Mouse (Mus musculus) heart, adult 10 weeks (tissue): Measurements from ENCODE around the gene Samd1. TPM values are rescaled to one million over a fixed set of nuclear protein-coding genes. Genes with fewer than 3 reads are reported as not detected.

Source experiments
- polyA plus RNA-seq: library from polyadenylated mRNA; stranded (reverse); fragments of 350-450 nt; fragmentation: Illumina TruSeq; extraction: RNeasy Lipid Tissue Mini Kit (QIAGEN cat#74804); gene quantifications from one replicate; pipeline ENCODE4 v1.2.3, GENCODE M21; 2014; ENCODE audit warnings: low read depth, low replicate concordance

Gene Samd1
- polyA plus RNA-seq, result 20.0 TPM

DNA sequence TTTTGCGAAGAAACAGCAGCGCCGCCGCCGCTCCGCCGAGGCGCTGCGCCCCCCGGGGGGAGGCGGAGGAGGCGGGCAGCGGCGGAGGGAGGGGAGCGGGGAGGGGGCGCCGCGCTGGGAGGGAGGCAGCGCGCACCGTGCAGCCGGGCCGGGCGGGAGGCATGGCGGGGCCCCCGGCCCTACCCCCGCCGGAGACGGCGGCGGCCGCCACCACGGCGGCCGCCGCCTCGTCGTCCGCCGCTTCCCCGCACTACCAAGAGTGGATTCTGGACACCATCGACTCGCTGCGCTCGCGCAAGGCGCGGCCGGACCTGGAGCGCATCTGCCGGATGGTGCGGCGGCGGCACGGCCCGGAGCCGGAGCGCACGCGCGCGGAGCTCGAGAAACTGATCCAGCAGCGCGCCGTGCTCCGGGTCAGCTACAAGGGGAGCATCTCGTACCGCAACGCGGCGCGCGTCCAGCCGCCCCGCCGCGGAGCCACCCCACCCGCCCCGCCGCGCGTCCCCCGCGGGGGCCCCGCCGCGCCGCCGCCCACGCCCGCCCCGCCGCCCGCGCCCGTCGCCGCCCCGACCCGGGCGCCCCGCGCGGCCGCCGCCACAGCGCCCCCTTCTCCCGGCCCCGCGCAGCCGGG, at the start of gene Samd1:
Gene Samd1, plus strand, starts transcription at position 162 of the 631 bp plus-strand sequence.

DNA sequence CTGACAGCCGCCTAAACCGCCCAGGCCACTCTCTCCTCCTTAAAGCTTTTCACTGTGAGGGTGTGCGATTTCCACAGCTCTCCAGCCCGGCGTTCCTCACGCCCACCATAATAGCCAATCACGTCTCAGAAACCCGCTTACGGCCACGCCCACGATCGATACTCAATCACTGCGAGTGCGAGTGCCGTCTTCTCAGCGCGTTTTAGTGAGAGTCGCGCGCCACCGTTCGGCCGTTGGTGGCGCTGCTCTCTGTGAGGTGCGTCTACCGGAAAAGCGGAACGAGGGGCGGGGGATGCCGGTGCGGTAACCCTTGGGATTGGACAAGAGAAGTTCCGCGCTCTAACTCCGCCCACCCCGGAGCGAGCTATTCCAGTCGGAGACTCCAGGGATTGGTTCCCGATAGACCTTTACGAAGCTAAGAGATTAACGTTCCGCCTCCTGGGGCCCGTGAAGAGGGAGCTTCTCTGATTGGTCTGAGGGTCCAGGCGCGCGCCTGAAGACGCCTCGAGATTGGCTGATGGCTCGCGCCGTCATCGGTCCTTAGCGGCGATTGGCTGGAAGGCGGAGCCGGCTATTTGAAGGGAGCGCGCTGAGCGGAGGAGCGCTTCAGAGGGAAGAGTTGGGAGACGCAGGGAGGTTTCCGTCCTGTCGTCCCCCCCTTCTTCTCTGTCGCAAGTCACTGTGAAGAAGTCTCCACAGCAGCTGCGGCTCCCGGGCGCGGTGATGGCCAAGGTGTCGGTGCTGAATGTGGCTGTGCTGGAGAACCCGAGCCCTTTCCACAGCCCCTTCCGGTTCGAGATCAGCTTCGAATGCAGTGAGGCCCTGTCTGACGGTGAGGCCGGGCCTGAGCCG, 42.1 kb upstream of the Samd1 start, which contains the start of the genes Gm10644 and Asf1b:
Gene Gm10644, minus strand, starts transcription at position 100 of the 852 bp plus-strand sequence.
Gene Asf1b, plus strand, starts transcription at position 402 of the 852 bp plus-strand sequence.

DNA sequence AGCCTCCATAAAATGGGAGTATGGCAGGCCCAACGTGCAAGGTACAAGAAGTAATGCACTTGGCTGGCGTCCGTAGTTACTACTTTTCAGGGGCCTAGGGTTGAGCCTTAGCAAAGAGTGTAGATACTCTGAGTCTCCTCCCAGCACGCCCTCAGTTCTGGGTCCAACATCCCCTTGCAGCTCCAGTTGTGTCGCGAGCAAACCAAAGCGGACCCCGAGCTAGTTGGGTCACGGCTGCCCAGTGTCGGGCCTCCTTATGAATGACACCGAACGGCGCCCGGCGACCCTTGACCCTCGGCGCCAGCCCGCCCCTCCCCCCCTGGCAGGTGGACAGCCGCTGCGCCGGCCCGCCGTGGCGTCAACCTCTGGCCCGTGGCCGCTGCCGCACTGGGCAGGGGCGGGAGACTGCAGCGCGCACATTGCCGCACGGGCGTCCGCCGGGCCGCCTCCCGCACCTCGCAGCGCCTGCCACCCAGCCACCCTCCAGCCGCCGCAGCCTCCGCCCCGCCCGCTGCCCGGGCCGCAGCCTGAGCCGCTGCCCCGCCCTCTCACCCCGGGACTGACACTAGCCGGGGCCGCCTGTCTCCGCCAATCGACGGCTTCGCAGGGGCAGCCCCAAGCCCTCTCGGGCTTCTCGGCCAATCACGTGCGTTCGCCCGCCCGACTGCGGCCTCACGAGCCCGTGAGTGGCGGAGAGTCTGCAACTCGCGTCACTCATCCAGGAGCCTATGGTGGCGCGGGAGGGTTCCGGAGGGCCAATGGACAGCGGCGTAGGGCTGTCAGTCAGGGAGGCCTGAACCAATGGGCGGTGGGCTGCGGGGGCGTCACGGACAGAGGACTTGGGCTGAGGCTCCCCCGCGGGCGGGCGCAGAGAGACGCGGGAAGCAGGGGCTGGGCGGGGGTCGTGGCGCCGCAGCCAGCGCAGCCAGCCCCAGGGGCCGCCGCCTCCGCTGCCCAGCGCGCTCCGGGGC, 25.0 kb upstream of the Samd1 start, which contains the start of gene Prkaca:
Gene Prkaca, plus strand, starts transcription at position 844 of the 971 bp plus-strand sequence.

DNA sequence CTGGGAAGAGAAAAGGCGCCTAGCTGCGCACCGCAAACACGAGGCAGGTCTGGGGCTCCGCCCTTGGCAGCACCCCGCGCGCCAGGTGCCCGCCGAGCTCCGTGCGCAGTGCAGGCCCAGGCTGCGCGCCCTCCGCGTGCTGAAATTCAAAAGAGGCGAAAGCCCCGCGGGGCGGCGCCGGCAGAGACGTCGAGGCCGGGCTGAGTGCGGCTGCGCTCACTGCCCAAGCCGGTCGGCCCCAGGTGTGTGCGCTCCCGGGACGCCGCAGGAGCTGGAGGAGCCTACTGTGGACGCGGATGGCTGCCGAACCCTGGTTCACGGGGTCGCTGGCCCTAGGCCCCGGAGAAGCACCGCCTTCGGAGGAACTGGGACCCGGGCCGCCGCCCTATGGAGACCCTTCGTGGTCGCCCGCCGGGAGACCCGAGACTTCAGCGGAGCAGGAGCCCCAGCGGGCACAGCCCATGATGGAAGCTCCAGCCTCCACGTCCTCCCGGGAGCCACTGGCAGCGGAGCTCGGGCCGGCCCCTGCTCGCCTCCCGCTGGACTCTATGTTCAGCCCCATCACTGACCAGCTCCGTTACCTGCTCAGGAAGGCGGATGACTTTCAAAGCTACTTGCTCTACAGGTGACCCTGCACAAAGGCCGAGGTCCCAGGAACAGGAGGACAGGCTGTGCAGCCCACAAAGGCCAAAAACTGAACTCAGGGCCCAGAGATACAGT, 4.0 kb downstream of the Samd1 start, which contains the start of gene 1700067K01Rik:
Gene 1700067K01Rik, plus strand, starts transcription at position 222 of the 720 bp plus-strand sequence.

DNA sequence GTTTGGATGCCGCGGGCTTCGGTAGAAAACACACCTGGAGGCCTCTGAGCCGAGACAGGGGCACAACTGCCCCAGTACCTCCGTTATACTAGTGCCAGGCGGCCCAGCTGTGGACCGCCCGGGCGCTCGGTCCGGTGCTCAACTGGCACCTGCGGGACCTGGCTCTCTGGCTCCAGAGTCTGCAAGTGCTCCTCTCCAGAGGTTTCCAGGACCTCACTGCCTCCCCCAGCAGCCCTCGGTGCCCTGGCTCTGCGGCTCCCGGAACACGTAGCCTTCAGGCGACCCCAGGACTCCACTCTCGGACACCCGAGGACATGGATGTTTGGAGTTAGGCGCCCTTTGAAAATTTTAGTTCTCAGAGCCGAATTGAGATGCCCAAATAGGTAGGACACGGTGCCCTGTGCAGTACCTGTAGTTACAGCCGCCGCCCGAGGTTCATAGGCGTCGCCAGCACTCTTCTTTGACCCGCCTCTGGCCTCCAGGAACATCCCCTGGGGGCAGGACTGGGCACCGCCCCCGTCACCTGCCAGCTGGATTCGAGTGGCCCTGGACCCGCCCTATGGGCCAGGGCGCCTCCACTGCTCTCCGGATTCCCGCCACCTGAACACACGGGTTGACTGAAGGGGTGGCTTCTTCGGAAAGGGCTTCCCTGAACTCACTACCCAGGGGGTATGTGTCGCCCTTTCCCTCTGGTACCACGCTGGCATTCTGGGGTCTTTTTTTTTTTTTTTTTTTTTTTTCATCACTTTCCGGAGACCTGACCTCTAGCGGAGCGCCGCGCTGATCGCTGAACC, 14.4 kb downstream of the Samd1 start, which contains the start of gene 2210011C24Rik:
Gene 2210011C24Rik, minus strand, starts transcription at position 467 of the 794 bp plus-strand sequence.

DNA sequence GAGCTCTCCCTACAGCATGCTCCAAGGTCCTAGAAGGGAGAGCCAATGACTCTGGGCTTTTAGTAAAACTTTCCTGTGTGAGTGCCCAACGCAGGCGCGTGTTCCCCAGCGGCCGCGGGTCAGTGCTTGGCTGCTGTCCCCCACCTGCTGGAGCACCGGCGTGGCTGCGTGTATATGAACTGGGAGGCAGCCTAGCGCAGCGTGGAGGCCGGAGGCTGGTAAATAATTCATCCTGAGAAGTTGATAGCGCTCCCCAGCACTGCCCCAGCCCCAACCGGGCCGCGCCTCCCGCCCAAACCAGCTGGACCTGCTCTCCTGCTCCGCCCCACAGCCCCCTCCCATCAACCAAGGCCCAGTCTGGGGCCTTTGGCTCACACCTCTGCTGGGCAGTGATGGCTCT, 23.6 kb downstream of the Samd1 start, which contains the start of gene Palm3:
Gene Palm3, plus strand, starts transcription at position 376 of the 400 bp plus-strand sequence.

DNA sequence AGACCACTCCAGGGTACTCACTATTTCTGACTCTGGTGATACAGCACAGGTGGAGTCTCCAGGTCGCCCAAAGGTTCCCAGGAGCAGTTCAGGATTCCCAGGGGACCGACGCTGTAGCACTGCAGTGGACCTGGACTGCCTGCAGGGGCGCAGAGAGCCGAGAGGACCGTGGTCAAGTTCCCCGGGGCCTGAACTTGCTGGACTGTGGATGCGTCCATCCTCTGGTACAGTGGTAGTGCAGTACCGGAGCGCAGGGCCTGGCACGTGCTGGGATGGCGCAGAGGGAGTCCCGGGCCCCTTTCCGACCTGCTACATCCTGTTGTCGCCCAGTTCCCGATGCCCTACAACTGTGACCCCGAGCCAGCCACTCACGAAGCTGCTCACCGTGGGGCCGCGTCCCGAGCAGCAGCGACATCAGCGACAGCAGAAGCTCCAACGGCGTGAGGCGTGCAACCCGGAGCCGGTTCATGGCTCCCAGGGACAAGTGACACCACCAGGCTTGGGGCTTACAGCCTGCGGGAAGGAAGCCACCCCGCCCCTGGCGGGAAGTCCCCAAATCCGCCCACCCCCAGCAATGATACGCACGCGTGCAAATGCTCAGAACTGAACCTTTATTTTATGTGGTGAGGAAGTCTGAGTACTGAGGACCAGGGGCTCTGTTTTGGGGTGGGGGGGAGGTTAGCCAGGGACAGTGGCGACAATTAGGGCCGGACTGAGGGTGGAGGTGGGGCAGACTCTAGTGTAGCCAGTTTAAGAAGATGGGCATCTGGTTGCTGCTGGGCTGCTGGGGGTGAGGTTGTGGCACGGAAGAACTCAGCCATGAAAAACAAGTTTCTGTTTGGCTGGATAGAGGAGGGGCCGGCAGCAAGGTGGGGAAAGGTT, 44.8 kb downstream of the Samd1 start, which contains the start of gene Il27ra:
Gene Il27ra, minus strand, starts transcription at position 524 of the 882 bp plus-strand sequence.

DNA sequence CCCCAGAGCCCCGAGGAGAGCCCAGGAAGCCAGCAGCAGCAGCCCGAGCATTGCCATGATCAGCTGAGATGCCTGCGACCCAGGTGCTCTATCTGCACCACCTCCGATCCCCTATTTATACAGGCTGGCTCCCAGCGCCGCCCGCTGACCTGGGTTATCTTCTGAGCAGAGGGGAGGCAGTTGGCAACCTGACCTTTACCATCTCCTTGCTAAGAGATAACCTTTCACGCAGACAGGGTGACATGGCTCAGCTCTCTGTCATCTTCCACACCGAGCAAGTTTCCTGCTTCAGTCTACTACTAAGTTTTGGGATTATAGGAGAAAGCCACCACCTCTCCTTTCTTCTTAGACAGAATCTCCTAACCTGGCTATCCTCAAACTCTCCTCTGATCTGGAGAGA, 47.4 kb downstream of the Samd1 start, which contains the start of gene Rln3:
Gene Rln3, minus strand, starts transcription at position 101 of the 400 bp plus-strand sequence.

Other genes with a start within 250 kb of the Samd1 start
- 11.6 TPM for gene Adgrl1, start 97.6 kb upstream of the Samd1 start, polyA plus RNA-seq
- gene Gm10644, start 42.5 kb upstream of the Samd1 start, polyA plus RNA-seq, result 2.4 TPM
- gene Asf1b, start 42.2 kb upstream of the Samd1 start, polyA plus RNA-seq, result 2.5 TPM
- gene Prkaca, start 24.7 kb upstream of the Samd1 start, polyA plus RNA-seq, result 218 TPM
- not detected for gene 1700067K01Rik, start 3.8 kb downstream of the Samd1 start, polyA plus RNA-seq
- gene 2210011C24Rik, start 14.5 kb downstream of the Samd1 start, polyA plus RNA-seq, result 4.4 TPM
- gene Palm3, start 23.8 kb downstream of the Samd1 start, polyA plus RNA-seq, result 0.29 TPM
- gene Il27ra, start 44.9 kb downstream of the Samd1 start, polyA plus RNA-seq, result 3.0 TPM
- not detected for gene Rln3, start 47.3 kb downstream of the Samd1 start, polyA plus RNA-seq
- 4.3 TPM for gene Gm10643, start 67.5 kb downstream of the Samd1 start, polyA plus RNA-seq
- gene Rfx1, start 69.2 kb downstream of the Samd1 start, polyA plus RNA-seq, result 8.2 TPM
- gene Dcaf15, start 107.1 kb downstream of the Samd1 start, polyA plus RNA-seq, result 9.7 TPM
- gene Podnl1, start 128.3 kb downstream of the Samd1 start, polyA plus RNA-seq, result not detected
- 10.9 TPM for gene Cc2d1a, start 150.3 kb downstream of the Samd1 start, polyA plus RNA-seq
- 0.34 TPM for gene 4930432K21Rik, start 150.4 kb downstream of the Samd1 start, polyA plus RNA-seq
- gene Nanos3, start 187.5 kb downstream of the Samd1 start, polyA plus RNA-seq, result not detected
- 4.4 TPM for gene Zswim4, start 239.4 kb downstream of the Samd1 start, polyA plus RNA-seq